Mouse (Mus musculus): ENCODE measurements around the gene Podxl2. TPM values are rescaled to one million over a fixed set of nuclear protein-coding genes. Genes with fewer than 3 reads are reported as not detected.
A peak's percentile ranks its signal among the peaks of the same experiment; 100 is the strongest.

The Podxl2 gene
- polyA plus RNA-seq (2014; fragmentation: Nextera tagmentation; extraction: Ambion mirVana), result 83.4 and 95.9 TPM in 2 replicates

- Histone ChIP-seq H3K4me2 (ENCODE audit: low read depth, low read length) (peak within 1 kb of the TSS; percentile 97), H3K27ac (replicated peaks; ENCODE audit: low read depth, low read length) (peak within 1 kb of the TSS; percentile 61; the same call in 1 of the 2 replicates), H3K9ac (ENCODE audit: low read depth, low read length) (peak within 1 kb of the TSS; percentile 87), H3K9me3 (ENCODE audit: control insufficient read depth, low read length) (no peaks in the 10 kb centered on the region), H3K36me3 (ENCODE audit: control insufficient read depth, insufficient read depth, low read length) (no peaks in the 10 kb centered on the region), H3K4me1 (ENCODE audit: control insufficient read depth, insufficient read depth, low read length) (peaks cover 10% of the 10 kb centered on the region), H3K27me3 (replicated peaks; ENCODE audit: control insufficient read depth, insufficient read depth, low read length) (no peaks in the 10 kb centered on the region), H3K4me3 (ENCODE audit: low read depth, low read length) (peak within 1 kb of the TSS; percentile 84)
- 17% methylated on average over 15 of the region's 63 CpGs for WGBS
- peak; percentile 78 for ATAC-seq (ENCODE audit: low read depth)
- peak; percentile 90 for DNase-seq (ENCODE audit: low spot score)
Observed at GRCm38 (mm10) chr6:88874868-88875508, at the start of gene Podxl2. TSS of gene Podxl2 (minus strand) at chr6:88875044.

DNA sequence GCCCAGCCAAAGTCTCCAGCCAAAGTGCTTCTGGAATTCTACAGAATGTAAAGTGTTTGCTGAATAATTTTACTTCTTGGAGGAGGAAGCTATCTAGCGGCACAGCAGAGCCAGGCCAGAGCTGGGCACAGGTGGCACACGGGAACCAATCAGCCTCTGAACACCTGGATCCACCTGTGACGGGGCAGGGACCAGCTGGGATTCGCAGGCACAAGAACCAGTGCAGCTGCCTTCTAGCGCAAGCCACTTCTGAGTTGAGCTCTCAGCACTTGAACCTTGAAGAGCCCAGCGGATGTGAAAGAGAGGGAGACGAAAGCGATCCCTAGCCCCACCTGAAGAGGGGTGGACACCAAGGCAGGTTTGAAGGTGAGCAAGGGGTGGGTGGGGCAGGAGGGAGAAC, 44.0 kb upstream of the Podxl2 start:
- DNase-seq (ENCODE audit: low spot score) (no peak), ATAC-seq (ENCODE audit: low read depth) (0 out of 2 replicates have a peak, but pooled peaks have one; percentile 22)
- H3K9me3 ChIP-seq (ENCODE audit: control insufficient read depth, low read length), result no peaks in the 10 kb centered on the region

GRCm38 (mm10) chr6:88916153-88916552, 41.3 kb upstream of the Podxl2 start:
- Histone ChIP-seq H3K9ac (ENCODE audit: low read depth, low read length) (no peak overlapping the region), H3K27me3 (replicated peaks; ENCODE audit: control insufficient read depth, insufficient read depth, low read length) (no peaks in the 10 kb centered on the region), H3K4me1 (ENCODE audit: control insufficient read depth, insufficient read depth, low read length) (no peaks in the 10 kb centered on the region), H3K36me3 (ENCODE audit: control insufficient read depth, insufficient read depth, low read length) (peaks cover 5% of the 10 kb centered on the region), H3K9me3 (ENCODE audit: control insufficient read depth, low read length) (no peaks in the 10 kb centered on the region), H3K27ac (replicated peaks; ENCODE audit: low read depth, low read length) (no peak overlapping the region), H3K4me3 (ENCODE audit: low read depth, low read length) (no peak overlapping the region), H3K4me2 (ENCODE audit: low read depth, low read length) (no peak overlapping the region)
- peak; percentile 34 for DNase-seq (ENCODE audit: low spot score)
- WGBS, result 69% methylated on average over 1 of the region's 1 CpGs
- ATAC-seq (ENCODE audit: low read depth), result no peak

More for the DNA sequence above, 44.0 kb upstream of the Podxl2 start:
- no peak overlapping the region for H3K4me2 ChIP-seq (ENCODE audit: low read depth, low read length)
- no peak overlapping the region for H3K27ac ChIP-seq (replicated peaks; ENCODE audit: low read depth, low read length)
- H3K4me1 ChIP-seq (ENCODE audit: control insufficient read depth, insufficient read depth, low read length), result peaks cover 5% of the 10 kb centered on the region
- H3K36me3 ChIP-seq (ENCODE audit: control insufficient read depth, insufficient read depth, low read length), result no peaks in the 10 kb centered on the region
- no peak overlapping the region for H3K9ac ChIP-seq (ENCODE audit: low read depth, low read length)
- no peaks in the 10 kb centered on the region for H3K27me3 ChIP-seq (replicated peaks; ENCODE audit: control insufficient read depth, insufficient read depth, low read length)
- WGBS, result 76% methylated on average over 8 of the region's 8 CpGs
- no peak overlapping the region for H3K4me3 ChIP-seq (ENCODE audit: low read depth, low read length)

- ATAC-seq (ENCODE audit: low read depth) (no peak), DNase-seq (ENCODE audit: low spot score) (no peak)
- Histone ChIP-seq H3K9ac (ENCODE audit: low read depth, low read length) (no peak overlapping the region), H3K27ac (replicated peaks; ENCODE audit: low read depth, low read length) (no peak overlapping the region), H3K27me3 (replicated peaks; ENCODE audit: control insufficient read depth, insufficient read depth, low read length) (no peaks in the 10 kb centered on the region), H3K4me3 (ENCODE audit: low read depth, low read length) (no peak overlapping the region), H3K4me1 (ENCODE audit: control insufficient read depth, insufficient read depth, low read length) (no peaks in the 10 kb centered on the region), H3K4me2 (ENCODE audit: low read depth, low read length) (no peak overlapping the region), H3K9me3 (ENCODE audit: control insufficient read depth, low read length) (no peaks in the 10 kb centered on the region), H3K36me3 (ENCODE audit: control insufficient read depth, insufficient read depth, low read length) (peaks cover 11% of the 10 kb centered on the region)
- 83% methylated on average over 4 of the region's 4 CpGs for WGBS
Observed at GRCm38 (mm10) chr6:88915510-88915909, 40.7 kb upstream of the Podxl2 start.

DNA sequence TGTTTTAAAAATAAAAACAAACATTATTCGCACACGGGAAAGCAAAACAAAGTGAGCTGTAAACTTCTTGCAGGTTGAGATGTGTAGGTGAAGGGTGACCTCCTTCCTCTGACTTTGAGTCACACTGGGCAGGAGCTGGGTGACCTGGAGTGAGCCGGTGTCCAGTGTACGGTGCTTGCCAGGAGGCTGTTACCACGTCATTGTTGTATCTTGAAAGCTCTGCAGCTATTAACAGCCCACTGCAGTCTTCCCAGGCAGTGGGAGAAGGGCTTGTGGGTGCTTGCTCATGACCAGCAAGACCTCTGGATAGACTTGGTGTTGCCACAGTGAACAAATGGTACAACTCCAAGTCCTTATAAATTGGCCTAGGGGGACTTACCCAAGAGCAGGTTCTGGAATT, 40.0 kb upstream of the Podxl2 start:
- no peaks in the 10 kb centered on the region for H3K4me1 ChIP-seq (ENCODE audit: control insufficient read depth, insufficient read depth, low read length)

DNA sequence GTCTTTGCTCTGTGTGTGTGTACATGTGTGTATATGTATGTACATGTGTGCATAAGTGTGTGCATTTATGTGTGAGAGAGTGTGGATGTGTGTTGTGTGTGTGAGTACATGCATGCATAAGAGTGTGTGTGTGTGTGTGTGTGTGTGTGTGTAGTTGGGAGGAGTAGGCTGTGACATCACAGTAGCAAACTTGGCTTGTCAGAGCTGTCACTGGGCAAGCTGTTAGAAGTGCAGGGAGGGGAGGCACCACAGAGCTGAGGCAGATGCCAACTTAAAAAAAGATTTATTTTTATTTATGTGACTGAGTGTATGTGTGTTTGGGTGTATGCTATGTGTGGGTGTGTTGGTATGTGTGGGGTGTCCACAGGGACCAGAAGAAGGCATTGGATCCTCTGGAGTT, 38.6 kb upstream of the Podxl2 start:
- Histone ChIP-seq H3K4me1 (ENCODE audit: control insufficient read depth, insufficient read depth, low read length) (no peaks in the 10 kb centered on the region), H3K27me3 (replicated peaks; ENCODE audit: control insufficient read depth, insufficient read depth, low read length) (no peaks in the 10 kb centered on the region), H3K4me2 (ENCODE audit: low read depth, low read length) (no peak overlapping the region), H3K27ac (replicated peaks; ENCODE audit: low read depth, low read length) (no peak overlapping the region), H3K4me3 (ENCODE audit: low read depth, low read length) (no peak overlapping the region), H3K9ac (ENCODE audit: low read depth, low read length) (no peak overlapping the region), H3K9me3 (ENCODE audit: control insufficient read depth, low read length) (no peaks in the 10 kb centered on the region), H3K36me3 (ENCODE audit: control insufficient read depth, insufficient read depth, low read length) (peaks cover 30% of the 10 kb centered on the region)
- DNase-seq (ENCODE audit: low spot score) (no peak), ATAC-seq (ENCODE audit: low read depth) (no peak)

More for the DNA sequence above, 40.0 kb upstream of the Podxl2 start:
- no peak for DNase-seq (ENCODE audit: low spot score)
- Histone ChIP-seq H3K9ac (ENCODE audit: low read depth, low read length) (no peak overlapping the region), H3K27ac (replicated peaks; ENCODE audit: low read depth, low read length) (no peak overlapping the region), H3K9me3 (ENCODE audit: control insufficient read depth, low read length) (no peaks in the 10 kb centered on the region), H3K27me3 (replicated peaks; ENCODE audit: control insufficient read depth, insufficient read depth, low read length) (no peaks in the 10 kb centered on the region), H3K36me3 (ENCODE audit: control insufficient read depth, insufficient read depth, low read length) (peaks cover 19% of the 10 kb centered on the region), H3K4me2 (ENCODE audit: low read depth, low read length) (no peak overlapping the region), H3K4me3 (ENCODE audit: low read depth, low read length) (no peak overlapping the region)
- WGBS, result 81% methylated on average over 5 of the region's 5 CpGs
- no peak for ATAC-seq (ENCODE audit: low read depth)

DNA sequence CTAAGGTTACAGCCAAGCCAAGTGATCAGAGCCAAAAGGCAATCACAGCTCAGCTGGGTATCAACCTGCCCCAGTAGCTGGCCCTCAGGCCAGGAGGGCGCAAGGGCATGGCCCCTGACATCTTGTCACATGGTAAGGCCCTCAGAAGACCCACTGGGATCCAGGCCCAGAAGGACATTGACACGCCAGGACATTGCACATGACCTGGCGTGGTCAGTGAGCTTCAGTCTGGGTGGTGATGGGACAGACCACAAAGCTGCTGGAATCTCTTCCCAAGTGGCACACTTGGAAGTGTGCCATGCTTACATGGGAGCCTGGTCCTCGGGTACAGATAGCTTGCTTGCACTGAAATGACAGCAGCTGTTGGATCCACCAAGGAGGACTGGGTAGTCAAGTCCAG, 38.2 kb upstream of the Podxl2 start:
- WGBS, result 77% methylated on average over 4 of the region's 4 CpGs

DNA sequence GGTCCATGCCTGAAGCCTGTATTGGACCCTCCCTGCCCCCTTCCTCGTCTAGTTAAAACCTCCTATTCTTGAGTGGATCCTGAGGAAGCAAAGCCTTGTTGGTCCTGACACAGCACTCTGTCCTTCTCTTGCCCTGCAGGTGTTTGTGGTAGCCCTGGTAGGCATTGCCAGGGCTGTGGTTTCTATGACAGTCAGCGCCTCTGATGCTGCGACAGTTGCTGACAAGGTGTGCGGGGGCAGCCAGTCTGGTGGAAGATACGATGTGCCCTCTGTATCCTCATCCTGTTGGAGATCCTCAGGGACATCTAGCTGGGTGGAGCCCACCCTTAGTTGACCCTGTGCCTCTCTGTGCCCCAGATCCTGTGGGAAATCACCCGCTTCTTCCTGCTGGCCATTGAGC, 34.3 kb upstream of the Podxl2 start:
- peaks cover 4% of the 10 kb centered on the region for H3K4me1 ChIP-seq (ENCODE audit: control insufficient read depth, insufficient read depth, low read length)
- ATAC-seq (ENCODE audit: low read depth), result no peak
- no peak for DNase-seq (ENCODE audit: low spot score)
- no peak overlapping the region for H3K27ac ChIP-seq (replicated peaks; ENCODE audit: low read depth, low read length)
- H3K36me3 ChIP-seq (ENCODE audit: control insufficient read depth, insufficient read depth, low read length), result peaks cover 39% of the 10 kb centered on the region
- 94% methylated on average over 6 of the region's 6 CpGs for WGBS
- no peak overlapping the region for H3K4me3 ChIP-seq (ENCODE audit: low read depth, low read length)
- H3K4me2 ChIP-seq (ENCODE audit: low read depth, low read length), result no peak overlapping the region
- H3K27me3 ChIP-seq (replicated peaks; ENCODE audit: control insufficient read depth, insufficient read depth, low read length), result no peaks in the 10 kb centered on the region
- no peaks in the 10 kb centered on the region for H3K9me3 ChIP-seq (ENCODE audit: control insufficient read depth, low read length)
- no peak overlapping the region for H3K9ac ChIP-seq (ENCODE audit: low read depth, low read length)

More for the DNA sequence above, 38.2 kb upstream of the Podxl2 start:
- Histone ChIP-seq H3K9me3 (ENCODE audit: control insufficient read depth, low read length) (no peaks in the 10 kb centered on the region), H3K9ac (ENCODE audit: low read depth, low read length) (no peak overlapping the region), H3K4me1 (ENCODE audit: control insufficient read depth, insufficient read depth, low read length) (no peaks in the 10 kb centered on the region), H3K27ac (replicated peaks; ENCODE audit: low read depth, low read length) (no peak overlapping the region), H3K4me3 (ENCODE audit: low read depth, low read length) (no peak overlapping the region), H3K4me2 (ENCODE audit: low read depth, low read length) (no peak overlapping the region), H3K27me3 (replicated peaks; ENCODE audit: control insufficient read depth, insufficient read depth, low read length) (no peaks in the 10 kb centered on the region), H3K36me3 (ENCODE audit: control insufficient read depth, insufficient read depth, low read length) (peaks cover 35% of the 10 kb centered on the region)
- ATAC-seq (ENCODE audit: low read depth), result no peak
- no peak for DNase-seq (ENCODE audit: low spot score)
